Mouse (Mus musculus) hindlimb bud, embryonic 11.5 days (tissue): ENCODE data around the gene Pick1.
"Not testable (repeated sequence)": the region's sequence is repeated elsewhere in the genome, so short reads cannot be mapped to it uniquely, and the experiment has no call there.

Experiments
- DNase-seq: peaks from one replicate; pipeline ENCODE4 v3.0.0-alpha.2; 2012; ENCODE audit warnings: low read depth, low spot score; ENCODE audit errors: extremely low spot score

Pick1 gene

DNA sequence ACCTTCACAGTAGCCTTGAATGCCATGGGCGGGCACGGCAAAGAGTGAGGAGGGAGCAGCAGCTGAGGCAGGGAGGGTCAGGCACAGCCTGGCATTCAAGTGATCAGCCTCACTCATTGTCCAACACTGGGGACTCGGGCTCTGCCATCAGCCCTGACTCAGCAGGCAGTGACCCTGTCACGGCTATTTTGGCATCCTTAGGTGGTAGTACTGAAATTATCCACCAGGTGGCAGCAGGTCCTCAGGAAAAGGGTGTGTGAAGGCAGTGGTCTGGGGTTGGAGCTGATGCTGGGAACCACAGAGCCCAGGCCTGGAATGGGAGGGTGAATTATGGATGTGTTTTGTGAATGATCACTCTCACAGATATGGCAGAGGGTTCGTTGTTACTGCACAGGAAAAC, 4.3 kb upstream of the Pick1 start:
- peak; percentile 89 for DNase-seq

DNA sequence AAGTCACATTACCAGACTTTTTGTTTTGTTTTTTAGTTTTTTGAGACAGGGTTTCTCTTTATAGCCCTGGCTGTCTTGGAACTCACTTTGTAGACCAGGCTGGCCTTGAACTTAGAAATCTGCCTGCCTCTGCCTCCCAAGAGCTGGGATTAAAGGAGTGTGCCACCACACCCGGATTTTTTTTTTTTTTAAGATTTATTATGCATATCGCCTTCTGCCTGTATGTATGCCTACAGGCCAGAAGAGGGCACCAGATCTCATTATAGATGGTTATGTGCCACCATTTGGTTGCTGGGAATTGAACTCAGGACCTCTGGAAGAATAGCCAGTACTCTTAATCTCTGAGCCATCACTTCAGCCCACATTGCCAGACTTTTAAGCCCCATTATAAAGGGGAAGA, 3.2 kb upstream of the Pick1 start:
- not testable (repeated sequence) for DNase-seq

DNA sequence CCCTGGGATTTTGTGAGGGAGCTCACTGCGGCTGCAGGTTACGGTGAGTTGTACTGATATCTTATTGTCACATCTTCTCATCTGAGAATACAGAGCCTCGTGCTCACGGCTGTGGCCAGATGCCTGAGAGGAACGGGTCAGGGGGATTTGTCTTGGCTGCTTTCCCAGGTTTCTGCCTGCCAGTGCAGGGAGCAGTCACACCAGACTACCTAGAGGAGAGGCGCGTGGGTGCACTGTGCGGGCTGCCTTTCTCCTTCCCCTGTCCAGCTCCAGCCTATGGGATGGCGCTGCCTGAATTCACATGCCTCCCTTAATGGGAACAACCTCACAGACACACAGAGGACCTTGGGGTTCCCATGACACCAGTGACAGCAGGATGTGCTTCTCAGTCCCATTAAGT, 6.3 kb downstream of the Pick1 start:
- no peak for DNase-seq

DNA sequence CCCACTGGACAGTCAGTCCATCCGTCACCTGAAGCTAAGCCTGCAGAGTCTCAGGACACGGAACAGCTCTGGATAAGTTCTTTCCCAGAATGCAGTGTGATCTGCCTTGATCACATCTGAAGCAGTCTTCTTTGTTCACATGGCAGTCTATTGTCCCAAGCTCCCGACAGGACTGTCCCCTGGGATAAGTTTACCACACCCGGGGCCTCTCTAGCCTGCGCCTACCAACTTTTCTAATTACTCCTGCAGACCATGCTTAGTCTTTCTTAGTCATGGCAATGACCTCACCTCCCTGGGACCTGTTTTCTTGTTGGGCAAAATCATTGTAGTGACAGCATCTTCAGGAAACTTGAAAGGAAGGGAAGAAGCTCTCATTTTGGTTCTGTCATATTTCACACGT, 9.1 kb downstream of the Pick1 start:
- DNase-seq = no peak

DNA sequence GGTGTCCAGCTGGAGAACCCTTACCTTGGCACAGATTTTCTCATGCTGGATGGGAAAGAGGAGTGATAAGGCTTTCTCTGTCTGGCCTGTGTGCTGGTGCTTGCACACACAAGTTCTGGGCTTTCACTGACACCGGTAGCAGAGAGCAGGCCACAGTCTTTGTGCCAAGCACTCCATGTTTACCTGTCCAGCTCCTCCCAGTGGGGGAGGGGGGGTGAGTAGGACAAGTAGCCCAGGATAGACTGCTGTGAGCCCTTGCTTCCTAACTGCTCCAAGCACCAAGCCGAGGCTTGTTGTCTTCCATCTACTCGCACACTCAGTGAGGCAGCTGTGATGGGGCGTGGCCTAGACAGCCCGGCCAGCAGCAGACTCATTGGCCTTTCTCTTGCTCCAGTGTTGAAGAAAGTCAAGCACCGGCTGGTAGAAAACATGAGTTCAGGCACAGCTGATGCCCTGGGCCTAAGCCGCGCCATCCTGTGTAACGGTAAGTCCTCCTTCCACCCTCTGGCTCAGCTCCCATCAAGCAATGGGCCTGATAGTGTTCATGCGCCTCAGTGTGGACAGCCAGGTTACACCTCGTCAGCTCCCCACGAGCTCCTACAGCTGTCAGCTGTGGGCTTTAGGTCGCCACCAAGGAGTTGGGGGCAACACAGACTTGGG, 13.7 kb downstream of the Pick1 start:
- no peak for DNase-seq

DNA sequence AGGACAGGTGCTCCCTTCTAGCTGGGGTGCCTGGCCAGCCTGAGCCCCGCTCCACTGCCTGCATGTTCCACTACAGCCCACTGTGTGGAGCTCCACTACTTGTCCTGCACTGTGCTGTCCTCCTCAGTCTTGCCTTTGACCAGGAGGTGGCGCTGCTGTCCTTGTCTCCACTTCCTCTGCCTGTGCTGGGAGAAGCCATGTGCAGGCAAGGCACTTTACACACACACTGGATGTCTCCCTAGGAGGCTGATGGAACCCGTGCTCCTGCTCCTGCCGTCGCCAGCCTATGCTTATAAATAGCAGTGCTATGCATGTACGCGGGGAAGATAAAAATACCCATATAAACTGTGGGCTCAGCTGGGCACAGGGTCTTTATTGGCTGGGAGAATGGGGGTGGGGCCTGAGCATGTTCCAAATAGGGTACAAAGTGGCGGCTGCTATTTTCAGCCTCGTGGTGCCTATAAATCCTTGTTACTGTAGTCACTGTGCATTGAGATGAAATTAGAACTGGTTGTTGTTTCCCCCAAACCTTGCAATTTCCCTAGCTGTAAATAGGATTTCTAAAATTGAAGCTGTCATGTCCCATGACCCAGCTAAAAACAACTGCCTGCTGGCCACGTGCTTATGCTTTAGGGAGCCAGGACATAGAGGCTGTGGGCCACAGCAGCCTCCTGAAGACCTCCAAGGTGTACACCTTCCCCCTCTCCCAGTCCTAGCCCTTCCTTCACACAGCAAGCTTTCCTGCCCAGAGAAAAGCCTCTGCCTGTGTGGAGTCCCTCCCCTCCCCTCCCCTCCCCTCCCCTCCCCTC, 14.5 kb downstream of the Pick1 start:
- peak; percentile 89 for DNase-seq

DNA sequence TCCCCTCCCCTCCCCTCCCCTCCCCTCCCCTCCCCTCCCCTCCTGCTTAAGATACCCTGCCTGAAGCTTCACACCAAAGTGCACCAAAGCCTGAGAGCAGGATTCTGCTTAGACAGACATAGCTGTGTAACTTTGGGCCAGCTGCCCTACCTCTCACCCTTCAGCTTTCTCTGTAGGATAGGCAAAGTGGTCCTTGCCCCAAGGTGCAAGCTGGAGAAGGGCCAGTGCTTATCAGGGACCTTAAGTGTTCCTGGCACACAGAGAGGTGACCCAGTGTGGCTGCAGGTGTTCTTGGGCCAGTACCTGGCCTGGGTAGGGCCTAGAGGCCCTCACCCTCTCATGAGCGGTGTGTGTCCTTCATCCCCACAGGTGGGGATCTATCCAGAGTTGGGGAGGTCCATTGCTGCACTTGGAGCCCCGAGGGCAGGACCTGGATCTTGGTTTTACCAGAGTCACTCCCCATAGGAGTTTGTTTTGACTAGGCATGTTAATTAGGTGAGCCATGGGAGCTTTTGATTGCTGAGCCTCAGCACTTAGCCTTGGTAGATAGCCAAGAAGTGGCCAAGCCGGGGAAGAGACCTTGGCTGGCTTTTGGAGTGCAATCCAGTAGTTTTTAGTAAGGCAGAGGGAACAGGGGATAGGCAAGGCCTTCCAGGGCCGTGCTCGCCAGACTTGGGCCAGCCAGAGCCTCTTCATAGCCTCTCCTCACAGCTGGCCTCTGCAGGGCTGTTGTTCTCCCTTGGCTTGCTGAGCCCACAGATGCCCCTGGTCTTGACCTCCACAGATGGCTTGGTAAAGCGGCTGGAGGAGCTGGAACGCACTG, 15.3 kb downstream of the Pick1 start:
- no peak for DNase-seq

DNA sequence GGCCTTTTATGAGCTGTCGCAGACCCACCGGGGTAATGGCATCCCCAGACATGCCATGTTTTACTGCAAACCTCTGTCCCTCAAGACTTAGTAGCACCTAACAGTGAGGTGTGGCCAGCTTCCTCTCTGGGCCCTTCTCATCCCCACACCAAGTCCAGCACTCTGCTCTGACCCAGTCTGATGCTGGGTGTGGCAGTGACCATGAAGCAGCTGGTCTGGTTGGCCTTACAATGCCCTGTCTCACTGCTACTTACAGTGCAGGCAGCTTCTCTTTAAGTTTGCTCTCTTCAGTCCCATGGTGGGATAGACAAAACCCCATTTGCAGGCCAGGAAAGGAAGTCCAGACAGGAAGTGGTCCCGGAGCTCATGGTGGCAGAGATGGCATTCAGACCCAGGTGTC, 16.3 kb downstream of the Pick1 start:
- no peak for DNase-seq

DNA sequence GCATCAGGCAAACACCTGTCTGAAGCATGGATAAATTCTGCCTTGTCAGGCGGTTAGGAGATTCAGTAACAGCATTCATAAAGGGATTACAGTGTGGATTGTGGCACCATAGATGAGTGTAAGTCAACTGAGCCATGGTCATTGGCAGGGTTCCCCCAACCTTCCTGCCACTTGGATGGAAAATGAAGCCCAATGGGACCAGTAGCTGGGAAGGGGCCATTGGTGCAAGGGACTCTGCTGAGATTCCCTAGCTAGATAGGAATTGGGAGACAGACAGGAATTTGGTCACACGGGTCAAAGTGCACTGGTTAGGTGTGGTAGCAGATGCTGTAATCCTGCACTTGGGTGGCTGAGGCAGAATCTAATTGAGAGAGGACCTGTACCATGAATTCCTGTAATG, 21.3 kb downstream of the Pick1 start:
- no peak for DNase-seq

DNA sequence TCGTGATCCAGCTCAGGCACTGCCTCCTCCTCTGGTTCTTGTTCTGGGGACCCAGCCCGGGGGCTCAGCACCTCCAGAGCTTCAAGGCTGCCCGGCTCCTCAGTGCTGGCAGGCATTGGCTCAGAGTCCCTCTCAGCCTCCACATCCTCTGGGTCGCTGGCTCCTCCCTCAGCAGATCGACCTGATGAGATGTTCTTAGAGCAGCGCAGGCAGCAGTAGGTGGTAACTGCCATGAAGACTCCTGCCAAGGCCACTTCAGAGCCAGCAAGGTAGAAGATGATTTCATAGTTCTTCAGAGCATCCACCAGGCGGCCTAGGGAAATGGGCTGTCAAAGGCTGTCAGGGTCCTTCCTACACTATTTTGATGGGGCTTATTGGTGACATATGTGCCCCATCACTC, 22.2 kb downstream of the Pick1 start:
- DNase-seq = no peak

DNA sequence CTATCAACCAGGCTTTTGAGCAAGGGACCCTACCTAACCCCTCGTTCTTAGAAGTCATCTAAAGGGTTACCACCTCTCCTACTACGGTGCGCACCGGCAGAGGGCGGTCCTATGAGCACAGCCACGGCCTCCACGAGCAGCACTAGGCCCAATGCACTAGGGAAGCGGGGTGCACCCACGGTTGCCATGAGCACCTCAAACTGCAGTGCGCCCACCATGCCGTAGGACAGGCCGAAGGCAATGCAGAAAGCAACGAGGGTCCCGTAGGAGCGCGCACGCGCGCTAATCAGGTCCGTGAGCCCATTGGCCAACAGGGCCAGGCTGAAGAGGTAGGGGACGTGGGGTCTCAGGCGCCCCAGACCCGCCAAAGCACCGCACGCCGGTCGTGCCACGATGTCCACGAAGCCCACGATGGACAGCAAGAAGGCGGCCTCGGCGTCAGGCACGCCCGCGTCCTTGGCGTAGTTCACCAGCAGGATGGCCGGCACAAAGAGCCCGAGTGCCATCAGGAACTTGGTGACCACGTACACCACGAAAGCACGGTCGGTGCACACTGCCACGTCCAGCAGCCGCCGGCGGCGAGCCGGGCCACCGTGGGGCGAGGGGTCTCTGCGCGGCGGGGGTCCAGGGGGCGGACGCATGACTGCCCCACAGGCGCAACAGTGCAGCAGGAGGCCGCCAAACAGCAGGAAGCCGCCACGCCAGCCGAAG, 23.0 kb downstream of the Pick1 start:
- no peak for DNase-seq

DNA sequence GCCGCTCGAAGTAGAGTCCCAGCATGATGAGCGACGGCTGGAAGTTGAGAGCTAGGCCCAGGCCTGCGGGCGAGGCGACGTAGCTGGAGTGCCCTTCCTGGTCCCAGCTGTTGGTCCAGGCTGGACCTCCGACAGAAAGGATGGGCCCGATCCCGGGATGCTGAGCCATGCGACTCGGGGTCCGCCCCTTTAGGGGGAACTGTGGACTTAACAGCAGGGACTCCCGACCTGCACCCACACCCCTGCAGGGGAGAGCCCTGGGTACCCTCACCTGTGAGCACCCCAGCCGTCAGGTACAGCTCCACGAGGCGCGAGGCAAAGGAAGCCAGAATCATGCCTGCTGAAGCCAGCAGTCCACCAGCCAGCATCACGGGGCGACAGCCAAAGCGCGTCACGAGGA, 23.6 kb downstream of the Pick1 start:
- DNase-seq = no peak

DNA sequence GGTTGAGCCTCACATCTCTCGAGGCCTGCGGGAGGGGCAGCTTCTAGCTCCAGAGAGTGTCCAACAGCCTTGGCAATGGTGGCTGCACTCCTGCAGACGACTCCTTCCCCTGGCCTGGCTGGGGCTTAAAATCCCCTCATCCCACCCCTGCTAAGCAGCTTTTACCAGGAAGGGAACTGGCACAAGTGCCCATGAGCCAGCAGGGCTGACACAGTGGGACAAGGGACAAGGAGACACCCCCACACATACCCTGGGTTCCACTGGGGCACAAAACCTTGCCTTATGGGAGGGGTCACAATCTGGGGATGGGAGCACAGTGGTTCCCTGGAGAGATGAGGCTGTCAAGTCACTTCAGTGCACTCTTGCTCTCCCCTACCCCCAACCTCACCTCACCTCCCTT, 25.7 kb downstream of the Pick1 start, which contains the start of gene Slc16a8:
TSS of gene Slc16a8 (minus strand) at position 101 of the 400 bp plus-strand sequence.
- DNase-seq = no peak

DNA sequence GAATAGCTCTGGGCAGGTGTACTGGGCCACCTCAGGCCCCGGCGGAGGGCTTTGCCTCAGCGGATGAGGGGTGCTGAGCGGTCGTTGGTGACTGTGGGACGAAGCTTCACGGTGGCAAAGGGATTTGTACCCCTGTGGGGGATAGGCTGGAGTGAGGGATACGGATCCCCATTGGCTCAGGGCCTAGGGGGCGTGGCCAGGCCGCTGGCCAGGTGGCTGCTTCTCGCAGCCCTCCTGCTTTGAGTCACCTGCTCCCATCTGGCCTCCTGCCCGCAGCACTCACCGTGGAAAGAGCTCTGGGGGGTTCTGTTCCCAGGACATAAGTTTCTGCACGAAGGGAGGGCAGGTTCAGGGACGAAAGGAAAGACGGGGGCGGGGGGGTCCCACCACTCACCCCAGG, 29.5 kb downstream of the Pick1 start:
- DNase-seq = no peak

DNA sequence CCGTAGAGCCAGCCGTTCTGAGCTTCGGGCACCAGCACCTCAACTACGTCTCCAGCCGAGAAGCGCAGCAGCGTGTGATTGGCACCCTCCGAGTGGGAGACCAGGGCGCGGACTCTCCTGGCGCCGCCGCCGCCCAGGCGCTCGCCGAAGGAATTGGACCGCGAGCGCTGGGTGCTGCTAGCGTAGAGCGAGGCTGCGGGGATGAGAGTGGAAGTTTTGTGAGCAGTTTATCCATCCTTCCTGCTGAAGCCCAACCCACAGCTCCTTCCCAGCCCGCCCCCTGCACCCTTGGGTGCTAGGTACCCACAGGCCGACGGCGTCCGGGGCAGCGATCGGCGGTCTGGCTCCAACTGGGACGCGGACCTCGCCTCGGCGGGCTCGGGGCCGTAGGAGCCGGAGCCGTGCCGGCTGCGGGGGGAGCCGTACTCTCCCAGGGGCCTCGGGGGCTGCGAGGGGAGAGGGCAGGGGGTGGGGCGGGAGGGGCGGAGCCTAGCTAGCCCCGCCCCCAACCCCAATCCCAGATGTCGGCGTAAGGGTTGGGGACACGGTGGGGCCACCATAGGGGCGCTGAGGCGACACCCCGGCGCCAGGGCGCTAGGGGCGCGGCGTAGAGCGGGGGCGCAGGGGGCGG, 32.2 kb downstream of the Pick1 start:
- no peak for DNase-seq

DNA sequence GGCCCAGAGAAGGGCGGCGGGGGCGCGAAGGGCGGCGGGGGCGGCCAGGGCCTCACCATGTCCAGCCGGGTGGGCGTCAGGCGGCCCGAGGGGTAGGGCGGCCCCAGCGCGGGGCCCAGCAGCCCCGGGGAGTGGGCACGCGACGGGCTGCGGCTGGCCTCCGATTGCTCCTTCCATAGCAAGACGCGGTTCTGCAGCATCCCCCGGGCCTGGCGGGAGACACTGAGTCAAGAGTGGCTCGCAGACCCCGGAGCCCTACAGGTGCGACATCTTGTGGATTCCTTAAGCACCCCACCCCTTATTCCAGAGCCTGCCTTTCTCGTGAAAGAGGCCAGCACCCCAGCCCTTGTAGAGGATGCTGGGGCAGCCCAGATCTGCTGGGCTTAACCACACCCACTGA, 32.8 kb downstream of the Pick1 start:
- no peak for DNase-seq

DNA sequence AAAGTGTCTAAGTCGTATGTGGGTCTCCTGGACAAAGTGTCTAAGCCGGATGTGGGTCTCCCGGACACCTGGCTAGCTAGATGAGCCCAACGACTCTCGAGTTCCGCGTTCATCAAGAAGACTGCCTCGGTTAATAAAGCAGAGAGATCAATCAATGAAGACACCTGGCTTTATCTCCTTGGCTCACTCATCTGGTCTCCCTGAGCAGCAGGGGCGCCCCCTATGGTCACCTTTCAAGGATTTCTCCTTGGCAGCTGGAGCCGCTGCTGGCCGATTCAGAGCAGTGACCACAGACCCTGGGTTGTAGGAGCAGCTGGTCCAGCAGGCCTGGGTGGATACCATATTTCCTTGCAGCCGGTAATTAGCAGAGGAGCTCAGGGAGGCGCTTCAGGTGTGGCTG, 33.4 kb downstream of the Pick1 start:
- DNase-seq = no peak

DNA sequence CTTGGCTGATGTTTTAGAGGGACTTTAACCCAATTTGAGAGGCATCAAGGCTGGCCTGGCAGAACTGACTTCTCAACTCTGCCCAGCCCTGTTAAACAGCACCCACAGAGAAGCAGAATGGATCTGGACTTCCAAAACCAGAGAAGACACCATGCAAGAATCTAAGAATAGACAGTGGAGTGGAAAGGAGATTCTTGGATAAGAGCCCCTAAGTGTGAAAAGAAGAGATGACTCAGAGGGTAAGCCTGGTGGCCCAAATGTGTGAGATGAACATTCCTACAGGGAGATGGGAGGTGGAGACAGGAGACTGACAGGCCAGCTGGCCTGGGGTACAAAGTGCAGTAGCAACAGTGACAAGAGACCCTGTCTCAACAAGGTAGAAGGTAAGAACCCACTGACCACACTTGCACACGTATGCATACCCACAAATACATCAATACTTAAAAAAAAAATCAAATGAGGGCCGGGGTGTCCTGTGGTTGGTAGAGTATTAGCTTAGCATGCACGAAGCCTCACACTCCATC, 33.9 kb downstream of the Pick1 start:
- no peak for DNase-seq

DNA sequence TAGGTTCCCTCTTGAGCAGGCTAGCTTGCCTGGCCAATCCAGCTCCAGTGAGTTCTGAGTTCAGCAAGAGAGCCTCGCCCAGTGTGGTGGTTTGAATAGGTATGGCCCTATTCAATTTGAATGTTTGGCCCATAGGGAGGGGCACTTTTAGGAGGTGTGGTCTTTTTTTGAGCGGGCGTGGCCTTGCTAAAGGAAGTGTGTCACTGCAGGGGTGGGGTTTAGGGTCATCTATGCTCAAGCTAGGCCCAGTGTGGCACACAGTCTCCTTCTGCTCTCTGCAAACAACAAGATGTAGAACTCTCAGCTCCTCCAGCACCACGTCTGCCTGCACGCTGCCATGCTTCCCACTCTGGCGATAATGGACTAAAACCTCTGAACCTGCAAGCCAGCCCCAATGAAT, 34.8 kb downstream of the Pick1 start:
- no peak for DNase-seq

DNA sequence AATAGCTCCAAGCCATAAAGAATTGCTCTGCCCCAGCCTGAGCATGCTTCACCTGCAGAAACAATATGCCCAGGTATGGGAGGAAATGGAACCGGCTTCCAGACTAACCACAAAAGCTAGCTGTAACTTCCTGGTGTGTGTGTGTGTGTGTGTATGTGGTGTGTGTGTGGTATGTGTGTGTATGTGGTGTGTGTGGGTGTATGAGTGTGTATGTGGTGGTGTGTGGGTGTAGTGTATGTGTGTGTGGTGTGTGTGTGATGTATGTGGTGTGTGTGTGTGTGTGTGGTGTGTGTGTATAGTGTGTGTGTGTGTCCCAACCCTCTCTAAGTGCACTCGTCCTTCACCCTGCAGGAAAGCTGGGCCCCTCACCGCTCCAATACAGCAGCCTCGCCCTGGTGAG, 36.4 kb downstream of the Pick1 start:
- no peak for DNase-seq
